Mouse (Mus musculus): ENCODE measurements around the gene Rbpjl. TPM values are rescaled to one million over a fixed set of nuclear protein-coding genes. Genes with fewer than 3 reads are reported as not detected.

Gene Rbpjl
- polyA plus RNA-seq, 1 experiment from 2014 or later = not detected

DNA sequence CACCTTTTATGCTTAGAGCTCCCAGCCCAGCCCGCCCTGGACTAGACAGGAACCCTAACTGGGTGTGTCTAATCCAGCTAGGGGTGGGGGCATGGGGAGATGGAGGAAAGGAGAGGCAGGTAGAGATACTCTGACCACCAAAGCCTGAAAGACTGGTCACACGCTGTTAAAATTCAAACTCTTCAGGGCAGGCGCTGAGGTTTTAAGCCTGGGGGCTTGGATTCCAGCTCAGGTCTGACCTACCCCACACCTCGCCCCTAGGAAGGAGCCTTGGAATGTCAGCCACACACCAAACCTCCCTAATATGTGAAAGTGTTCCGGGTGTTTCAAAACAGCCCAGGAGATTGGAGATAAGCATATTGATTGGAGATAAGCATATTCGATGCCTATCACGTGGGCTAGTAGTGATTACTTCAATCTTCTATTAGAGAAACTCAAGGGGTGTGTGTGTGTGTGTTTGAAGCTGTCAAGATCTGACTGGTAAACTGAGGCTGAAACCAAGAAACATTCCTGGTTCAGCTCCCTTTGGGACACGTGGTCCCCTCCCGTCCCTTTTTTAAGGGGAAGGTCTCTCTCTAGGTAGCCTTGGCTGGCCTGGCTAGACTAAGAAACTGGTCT lies 30.4 kb downstream of the Rbpjl start:
- Histone ChIP-seq H3K9me3 (replicated peaks) (no peaks in the 10 kb centered on the region), H3K27ac (0 out of 2 replicates have a peak overlapping the region, but pooled peaks have one; percentile 56), H3K36me3 (peaks cover 8% of the 10 kb centered on the region), H3K27me3 (ENCODE audit: low read depth, poor library complexity, severe bottlenecking) (peaks cover 53% of the 10 kb centered on the region), H3K4me3 (no peak overlapping the region), H3K4me1 (peaks cover 76% of the 10 kb centered on the region)
- no peak for DNase-seq (ENCODE audit: low spot score)
- WGBS = 79% methylated on average over 9 of the region's 9 CpGs

DNA sequence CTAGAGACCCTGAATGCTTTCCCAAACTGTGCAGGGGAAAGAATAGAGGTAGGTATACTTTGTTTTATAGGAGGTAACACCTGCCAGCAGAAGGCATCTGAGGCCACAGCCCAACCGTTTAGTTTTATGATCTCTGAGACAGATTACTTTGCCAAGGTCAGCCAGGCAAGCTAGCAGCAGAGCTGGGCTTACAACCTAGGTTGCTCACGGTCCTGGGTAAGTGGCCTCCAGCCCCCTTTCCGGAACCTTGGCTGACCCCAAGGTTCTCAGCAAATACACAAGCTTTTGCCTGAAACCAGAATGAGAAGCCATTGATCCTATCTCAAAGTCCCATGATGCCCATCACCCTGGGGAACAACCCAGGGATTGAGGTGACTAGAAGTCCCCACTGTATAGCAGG lies 31.7 kb downstream of the Rbpjl start:
- Histone ChIP-seq H3K27ac (no peak overlapping the region), H3K4me1 (peaks cover 84% of the 10 kb centered on the region)

DNA sequence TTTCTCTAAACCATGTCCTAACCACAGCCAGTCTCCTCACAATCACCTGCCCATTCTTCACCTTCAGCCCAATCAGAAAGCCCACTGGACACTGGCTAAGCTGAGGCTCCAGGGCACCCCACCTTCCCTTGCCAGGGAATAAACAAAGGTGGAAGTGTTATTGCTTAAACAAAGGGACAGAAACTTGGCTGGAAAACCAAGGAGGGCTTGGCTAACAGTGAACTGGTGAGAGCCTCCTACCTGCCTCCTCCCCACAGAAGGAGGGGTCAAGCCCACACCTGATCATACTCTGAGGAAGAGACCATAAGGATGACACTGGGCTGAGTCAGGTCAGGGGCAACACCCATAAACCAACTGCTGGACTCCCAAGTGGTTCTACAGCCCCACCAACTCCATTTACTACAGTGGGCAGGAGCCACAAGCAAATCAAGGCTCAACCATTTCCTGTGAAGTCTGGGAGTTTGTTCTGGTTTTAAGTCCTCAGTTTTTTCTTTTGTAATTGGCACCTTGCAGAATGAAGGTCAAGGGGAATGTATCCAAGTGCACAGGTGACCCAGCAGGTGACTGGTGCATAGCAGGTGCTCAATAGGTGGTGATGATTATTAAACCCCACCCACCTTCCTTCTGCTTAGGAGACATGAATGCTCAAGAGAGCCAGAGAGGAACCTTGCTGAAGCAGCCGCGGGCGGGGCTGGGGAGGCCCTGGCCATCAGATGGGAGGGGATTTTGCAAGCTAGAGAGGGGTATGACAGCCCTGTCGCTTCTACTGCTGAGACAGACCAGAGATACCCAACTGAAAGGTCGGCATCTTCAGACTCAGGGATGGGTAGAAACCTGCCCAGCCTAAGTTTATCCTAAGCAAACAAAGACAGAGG lies 32.5 kb downstream of the Rbpjl start:
- DNase-seq (ENCODE audit: low spot score) = no peak
- no peaks in the 10 kb centered on the region for H3K9me3 ChIP-seq (replicated peaks)
- H3K4me1 ChIP-seq = peaks cover 87% of the 10 kb centered on the region
- WGBS = 53% methylated on average over 5 of the region's 5 CpGs
- peaks cover 46% of the 10 kb centered on the region for H3K27me3 ChIP-seq (ENCODE audit: low read depth, poor library complexity, severe bottlenecking)
- H3K4me3 ChIP-seq = no peak overlapping the region
- peak overlapping the region; percentile 54; the same call in 1 of the 2 replicates for H3K27ac ChIP-seq
- H3K36me3 ChIP-seq = no peaks in the 10 kb centered on the region

More for the DNA sequence above, 31.7 kb downstream of the Rbpjl start:
- Histone ChIP-seq H3K27me3 (ENCODE audit: low read depth, poor library complexity, severe bottlenecking) (peaks cover 46% of the 10 kb centered on the region), H3K36me3 (no peaks in the 10 kb centered on the region), H3K4me3 (no peak overlapping the region), H3K9me3 (replicated peaks) (no peaks in the 10 kb centered on the region)
- DNase-seq (ENCODE audit: low spot score) = no peak
- WGBS = 58% methylated on average over 3 of the region's 3 CpGs

DNA sequence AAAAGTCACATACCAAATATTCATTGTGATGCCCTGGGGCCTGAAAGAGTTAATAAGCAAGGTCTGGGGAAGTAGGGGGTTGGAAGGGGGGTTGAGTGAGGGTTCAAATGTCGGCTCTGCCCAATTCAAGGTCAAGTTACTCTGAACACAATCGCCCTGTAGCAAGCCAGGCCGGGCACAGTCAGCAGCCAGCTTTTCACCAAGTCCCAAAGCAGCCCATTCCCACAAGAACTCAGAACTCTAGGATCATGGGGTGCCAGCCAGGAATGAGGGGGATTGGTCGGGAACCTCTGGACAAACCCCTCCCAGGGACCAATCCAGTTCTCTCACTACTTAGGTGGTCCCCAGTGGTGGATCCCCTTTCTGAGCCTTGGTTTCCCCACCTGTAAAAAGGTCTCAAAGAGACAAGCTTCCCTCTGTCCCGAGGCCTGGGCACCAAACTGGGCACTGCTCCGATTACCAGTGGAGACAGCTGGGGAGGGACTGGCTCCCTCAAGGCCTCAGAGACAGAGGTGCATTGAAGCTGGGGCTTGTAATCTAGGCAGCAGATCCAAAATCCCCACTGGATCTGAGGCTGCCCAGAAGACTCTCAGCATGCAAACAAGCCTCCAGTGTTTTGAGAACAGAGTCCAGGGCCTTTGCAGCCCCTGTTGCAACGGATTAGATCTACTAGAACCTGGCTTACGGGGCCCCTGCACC lies 33.4 kb downstream of the Rbpjl start:
- DNase-seq (ENCODE audit: low spot score) = no peak
- WGBS = 23% methylated on average over 8 of the region's 8 CpGs
- H3K27ac ChIP-seq = peak overlapping the region; percentile 77
- no peaks in the 10 kb centered on the region for H3K36me3 ChIP-seq
- H3K27me3 ChIP-seq (ENCODE audit: low read depth, poor library complexity, severe bottlenecking) = peaks cover 43% of the 10 kb centered on the region
- H3K4me3 ChIP-seq = peak overlapping the region; percentile 24
- H3K4me1 ChIP-seq = peaks cover 87% of the 10 kb centered on the region
- no peaks in the 10 kb centered on the region for H3K9me3 ChIP-seq (replicated peaks)

DNA sequence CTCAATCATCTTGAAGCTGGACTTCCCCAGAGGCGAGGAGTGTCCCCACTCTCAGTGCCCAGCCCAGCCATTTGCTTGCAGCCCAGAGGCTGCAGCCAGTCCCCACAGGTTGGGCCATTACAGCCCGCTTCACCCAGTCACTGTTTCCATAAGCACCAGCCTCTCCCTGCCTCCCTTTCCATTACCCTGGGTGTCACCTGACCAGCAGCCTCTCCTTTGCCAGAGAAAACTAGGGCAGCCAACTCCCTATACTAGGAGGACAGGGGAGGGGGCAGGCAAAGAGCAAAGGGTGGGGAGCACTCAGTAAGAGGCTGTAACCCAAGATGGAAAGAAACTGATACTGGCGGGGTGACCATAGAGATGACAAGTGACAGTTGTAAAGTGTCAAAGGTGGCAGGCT lies 34.0 kb downstream of the Rbpjl start:
- H3K36me3 ChIP-seq = no peaks in the 10 kb centered on the region
- H3K4me1 ChIP-seq = peaks cover 87% of the 10 kb centered on the region

DNA sequence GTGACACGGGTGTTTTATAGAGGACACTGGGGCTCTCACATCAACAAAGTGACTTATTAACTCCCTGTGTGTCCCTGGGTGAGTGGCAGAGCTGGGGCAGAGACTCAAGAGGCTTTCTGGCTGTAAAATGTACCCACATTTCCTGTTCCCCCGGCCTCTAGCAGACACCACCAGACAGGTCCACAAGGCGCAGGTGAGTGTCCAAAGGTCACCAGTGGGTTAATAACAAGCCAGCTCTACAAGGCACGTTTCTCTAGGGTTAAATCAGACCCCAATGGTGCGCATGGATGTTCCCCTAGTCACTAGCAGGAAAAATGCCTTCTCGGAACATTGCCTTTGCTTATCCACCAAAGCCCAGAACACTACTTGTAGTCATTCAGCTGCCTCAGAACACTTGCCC lies 34.8 kb downstream of the Rbpjl start:
- no peak for DNase-seq (ENCODE audit: low spot score)
- no peaks in the 10 kb centered on the region for H3K36me3 ChIP-seq
- no peaks in the 10 kb centered on the region for H3K9me3 ChIP-seq (replicated peaks)
- WGBS = 68% methylated on average over 6 of the region's 6 CpGs
- no peak overlapping the region for H3K4me3 ChIP-seq
- peaks cover 46% of the 10 kb centered on the region for H3K27me3 ChIP-seq (ENCODE audit: low read depth, poor library complexity, severe bottlenecking)
- H3K27ac ChIP-seq = no peak overlapping the region
- H3K4me1 ChIP-seq = peaks cover 87% of the 10 kb centered on the region

More for the DNA sequence above, 34.0 kb downstream of the Rbpjl start:
- WGBS = 41% methylated on average over 3 of the region's 3 CpGs
- Histone ChIP-seq H3K27me3 (ENCODE audit: low read depth, poor library complexity, severe bottlenecking) (peaks cover 43% of the 10 kb centered on the region), H3K4me3 (peak overlapping the region; percentile 24; the same call in 1 of the 2 replicates), H3K9me3 (replicated peaks) (no peaks in the 10 kb centered on the region), H3K27ac (peak overlapping the region; percentile 77)
- DNase-seq (ENCODE audit: low spot score) = no peak

DNA sequence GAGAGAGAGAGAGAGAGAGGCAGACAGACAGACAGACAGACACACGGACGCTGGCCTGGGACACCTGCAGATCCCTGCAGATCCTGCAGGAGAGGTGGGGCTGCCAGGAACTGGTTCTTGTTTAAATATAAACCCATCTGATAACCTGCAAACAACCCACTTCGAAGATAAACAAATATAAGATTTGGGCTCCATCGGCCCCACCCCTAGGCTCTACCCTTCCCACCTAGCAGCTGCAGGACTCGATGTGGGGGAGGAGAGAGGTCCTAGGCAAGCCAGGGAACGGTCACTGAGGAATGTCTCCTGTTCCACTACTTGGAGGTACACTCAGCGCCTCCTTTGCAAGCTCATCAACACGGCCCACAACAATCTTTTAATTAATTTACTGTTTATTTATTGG lies 35.3 kb downstream of the Rbpjl start:
- no peak for DNase-seq (ENCODE audit: low spot score)
- H3K4me1 ChIP-seq = peaks cover 87% of the 10 kb centered on the region
- H3K36me3 ChIP-seq = no peaks in the 10 kb centered on the region
- H3K27me3 ChIP-seq (ENCODE audit: low read depth, poor library complexity, severe bottlenecking) = peaks cover 46% of the 10 kb centered on the region
- H3K27ac ChIP-seq = no peak overlapping the region
- no peaks in the 10 kb centered on the region for H3K9me3 ChIP-seq (replicated peaks)
- no peak overlapping the region for H3K4me3 ChIP-seq
- 56% methylated on average over 8 of the region's 8 CpGs for WGBS

DNA sequence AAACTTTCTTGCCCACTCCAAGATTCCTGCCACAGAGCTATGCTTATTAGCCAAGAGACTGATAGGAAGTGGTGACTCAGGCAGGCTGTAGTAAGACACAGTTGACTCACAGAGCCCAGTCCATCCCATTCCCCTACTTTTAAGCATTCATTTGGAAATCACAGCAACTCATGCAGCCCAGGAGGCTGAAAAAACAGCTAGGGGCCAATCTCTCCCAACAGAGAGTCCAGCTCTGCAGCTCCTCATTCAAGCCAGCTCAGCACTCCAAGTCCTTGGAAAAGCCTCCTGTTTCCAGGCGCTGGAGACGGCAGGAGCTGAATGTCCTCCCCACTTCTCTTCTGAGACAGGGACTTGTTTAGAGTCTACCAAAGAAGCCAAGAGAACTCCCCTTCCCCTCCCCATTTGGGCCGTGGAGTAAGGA lies 36.1 kb downstream of the Rbpjl start:
- Histone ChIP-seq H3K27ac (no peak overlapping the region), H3K9me3 (replicated peaks) (no peaks in the 10 kb centered on the region), H3K4me3 (no peak overlapping the region), H3K27me3 (ENCODE audit: low read depth, poor library complexity, severe bottlenecking) (peaks cover 46% of the 10 kb centered on the region), H3K4me1 (peaks cover 92% of the 10 kb centered on the region), H3K36me3 (no peaks in the 10 kb centered on the region)
- DNase-seq (ENCODE audit: low spot score) = no peak
- 75% methylated on average over 3 of the region's 3 CpGs for WGBS

DNA sequence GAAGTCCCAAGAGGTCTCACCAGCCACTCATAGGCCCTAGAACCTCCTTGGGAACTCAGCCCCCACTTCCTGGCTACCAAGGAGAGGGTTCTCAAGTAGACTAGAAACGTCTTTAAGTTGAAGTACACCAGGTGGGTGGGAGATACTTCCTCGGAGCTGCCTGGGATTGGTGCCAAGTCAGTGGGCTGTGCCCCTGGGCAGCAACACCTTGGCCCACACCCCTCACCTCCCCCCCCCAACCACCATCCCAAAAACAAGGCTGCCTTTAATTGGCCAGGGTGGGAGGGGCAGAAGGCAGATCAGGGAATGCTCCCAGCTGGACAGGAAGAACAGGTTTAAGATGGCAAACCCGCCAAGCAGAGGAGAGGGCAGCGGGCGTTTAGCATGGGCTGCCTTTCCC lies 37.4 kb downstream of the Rbpjl start:
- Histone ChIP-seq H3K27ac (no peak overlapping the region), H3K4me1 (peaks cover 80% of the 10 kb centered on the region)

DNA sequence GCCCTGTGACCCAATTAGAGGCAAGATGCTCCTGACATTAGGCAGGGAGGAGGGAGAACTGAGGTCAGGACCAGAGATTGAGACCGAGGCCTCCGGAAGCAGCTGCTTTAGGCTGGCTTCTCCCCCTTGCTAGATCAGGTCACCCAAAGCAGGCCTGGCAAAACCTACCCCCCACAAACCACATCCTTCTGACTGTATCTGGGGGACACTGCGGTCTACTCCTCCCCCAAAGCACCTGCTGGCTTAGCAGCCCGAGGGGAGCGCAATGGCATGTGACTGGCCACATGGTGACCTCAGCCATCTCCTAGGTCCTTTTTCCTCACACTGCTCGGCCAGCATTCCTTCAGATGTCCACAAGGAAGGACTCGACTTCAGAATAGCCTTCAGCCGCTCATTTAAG lies 38.2 kb downstream of the Rbpjl start:
- 34% methylated on average over 8 of the region's 8 CpGs for WGBS
- no peak for DNase-seq (ENCODE audit: low spot score)
- peaks cover 50% of the 10 kb centered on the region for H3K27me3 ChIP-seq (ENCODE audit: low read depth, poor library complexity, severe bottlenecking)
- H3K4me3 ChIP-seq = peak overlapping the region; percentile 68
- no peaks in the 10 kb centered on the region for H3K9me3 ChIP-seq (replicated peaks)
- H3K36me3 ChIP-seq = no peaks in the 10 kb centered on the region
- 0 out of 2 replicates have a peak overlapping the region, but pooled peaks have one; percentile 14 for H3K27ac ChIP-seq
- H3K4me1 ChIP-seq = peaks cover 72% of the 10 kb centered on the region

More for the DNA sequence above, 37.4 kb downstream of the Rbpjl start:
- no peak overlapping the region for H3K4me3 ChIP-seq
- DNase-seq (ENCODE audit: low spot score) = no peak
- no peaks in the 10 kb centered on the region for H3K36me3 ChIP-seq
- peaks cover 48% of the 10 kb centered on the region for H3K27me3 ChIP-seq (ENCODE audit: low read depth, poor library complexity, severe bottlenecking)
- 70% methylated on average over 5 of the region's 5 CpGs for WGBS
- H3K9me3 ChIP-seq (replicated peaks) = no peaks in the 10 kb centered on the region

DNA sequence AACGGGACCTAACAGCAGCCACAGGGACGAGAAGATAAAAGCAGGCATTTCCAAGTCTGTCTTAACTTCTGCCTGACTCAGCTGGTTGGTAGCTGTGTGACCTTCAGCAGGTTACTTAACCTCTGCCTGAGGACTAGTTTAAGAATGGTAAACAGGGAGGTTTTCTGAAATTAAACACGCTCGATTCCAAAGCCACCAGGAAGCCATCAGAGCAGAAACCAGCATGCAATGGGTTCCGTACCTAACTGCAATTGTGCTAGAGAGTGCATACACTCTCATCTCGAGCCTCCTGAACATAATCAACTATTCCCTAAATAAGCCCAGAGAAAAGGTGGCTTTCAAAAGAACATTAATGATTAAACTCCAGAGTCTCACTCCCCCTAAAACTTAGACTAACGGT lies 38.8 kb downstream of the Rbpjl start:
- peaks cover 66% of the 10 kb centered on the region for H3K4me1 ChIP-seq
- no peaks in the 10 kb centered on the region for H3K9me3 ChIP-seq (replicated peaks)
- 33% methylated on average over 7 of the region's 7 CpGs for WGBS
- peaks cover 48% of the 10 kb centered on the region for H3K27me3 ChIP-seq (ENCODE audit: low read depth, poor library complexity, severe bottlenecking)
- H3K36me3 ChIP-seq = no peaks in the 10 kb centered on the region
- H3K27ac ChIP-seq = 0 out of 2 replicates have a peak overlapping the region, but pooled peaks have one; percentile 14
- peak overlapping the region; percentile 68 for H3K4me3 ChIP-seq
- DNase-seq (ENCODE audit: low spot score) = no peak

DNA sequence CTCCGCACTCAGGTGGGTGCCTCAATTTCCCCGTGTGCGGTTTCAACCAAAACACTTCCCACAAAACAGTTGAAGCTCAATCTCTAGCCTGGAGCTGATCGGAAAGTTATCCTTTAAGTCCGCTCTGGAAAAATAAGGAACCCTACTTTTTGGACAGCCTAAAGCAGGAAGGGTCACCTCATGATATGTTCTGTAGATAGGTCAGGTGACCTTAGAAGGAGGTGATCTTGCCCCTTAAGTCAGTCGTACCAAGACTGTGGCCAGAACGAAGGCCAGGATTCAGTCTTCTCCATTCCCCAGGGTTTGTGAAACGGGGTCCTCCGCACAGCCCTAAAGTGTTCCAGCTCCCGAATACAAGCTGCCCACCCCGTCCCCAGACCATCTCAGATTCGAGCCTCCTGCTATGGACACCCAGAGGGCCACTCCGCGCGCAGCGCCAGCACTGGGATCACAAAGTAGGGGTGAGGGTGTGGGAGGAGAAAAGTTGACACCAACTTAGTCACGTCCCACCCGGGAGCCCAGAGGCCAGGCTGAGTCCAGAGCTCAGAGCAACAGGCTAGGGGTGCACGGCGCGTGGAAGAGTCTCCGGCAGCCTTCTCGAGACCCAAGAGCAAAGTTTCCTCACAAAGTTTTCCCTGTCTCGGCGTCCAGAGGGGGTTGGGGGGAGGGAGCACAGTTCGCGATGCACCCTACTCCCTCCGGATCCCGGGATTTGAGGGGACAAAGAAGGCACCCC lies 39.5 kb downstream of the Rbpjl start:
- peaks cover 48% of the 10 kb centered on the region for H3K27me3 ChIP-seq (ENCODE audit: low read depth, poor library complexity, severe bottlenecking)
- peak overlapping the region; percentile 68 for H3K4me3 ChIP-seq
- DNase-seq (ENCODE audit: low spot score) = peak; percentile 64
- H3K4me1 ChIP-seq = peaks cover 58% of the 10 kb centered on the region
- H3K27ac ChIP-seq = peak overlapping the region; percentile 88
- WGBS = 1% methylated on average over 29 of the region's 29 CpGs
- H3K36me3 ChIP-seq = no peaks in the 10 kb centered on the region
- H3K9me3 ChIP-seq (replicated peaks) = no peaks in the 10 kb centered on the region
